Mouse (Mus musculus) olfactory bulb, adult 2 months (tissue): ENCODE data around the gene Sf3a2.

ENCODE experiments used
- CTCF ChIP-seq: fragments of 200-500 bp; IDR thresholded peaks from 2 replicates; pipeline ENCODE4 v1.5.1; 2012; ENCODE audit warnings: low read depth, mild to moderate bottlenecking, low read length, moderate library complexity; ENCODE audit not compliant: insufficient read depth
- POLR2A ChIP-seq: fragments of 200-500 bp; IDR thresholded peaks from 2 replicates; pipeline ENCODE4 v1.6.1; 2012; ENCODE audit warnings: mild to moderate bottlenecking, low read depth, low read length, moderate library complexity; ENCODE audit not compliant: insufficient read depth

DNA sequence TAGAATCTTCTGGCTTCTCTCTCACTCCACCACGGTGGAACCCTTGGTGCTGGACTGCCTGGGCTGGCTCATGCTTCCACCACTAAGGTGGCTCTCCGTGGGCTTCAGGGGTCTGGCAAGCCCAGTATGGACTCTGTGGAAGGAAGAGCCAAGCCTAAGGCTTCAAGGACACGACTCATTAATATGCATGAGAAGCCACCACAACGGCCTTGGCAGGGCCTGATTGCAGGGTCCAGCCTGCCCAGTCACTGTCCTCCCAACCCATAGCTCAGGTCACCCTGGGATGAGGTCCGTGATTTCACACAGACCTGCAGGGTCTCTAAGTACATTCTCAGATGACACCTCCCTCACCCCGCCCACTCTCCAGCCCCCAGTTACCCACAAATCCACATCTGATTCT, 41.9 kb downstream of the Sf3a2 start:
- no peak for TF ChIP-seq CTCF
- TF ChIP-seq POLR2A, result no peak
